17 mouse cellular contexts compared by ENCODE assay signal in the genomic region with DNA sequence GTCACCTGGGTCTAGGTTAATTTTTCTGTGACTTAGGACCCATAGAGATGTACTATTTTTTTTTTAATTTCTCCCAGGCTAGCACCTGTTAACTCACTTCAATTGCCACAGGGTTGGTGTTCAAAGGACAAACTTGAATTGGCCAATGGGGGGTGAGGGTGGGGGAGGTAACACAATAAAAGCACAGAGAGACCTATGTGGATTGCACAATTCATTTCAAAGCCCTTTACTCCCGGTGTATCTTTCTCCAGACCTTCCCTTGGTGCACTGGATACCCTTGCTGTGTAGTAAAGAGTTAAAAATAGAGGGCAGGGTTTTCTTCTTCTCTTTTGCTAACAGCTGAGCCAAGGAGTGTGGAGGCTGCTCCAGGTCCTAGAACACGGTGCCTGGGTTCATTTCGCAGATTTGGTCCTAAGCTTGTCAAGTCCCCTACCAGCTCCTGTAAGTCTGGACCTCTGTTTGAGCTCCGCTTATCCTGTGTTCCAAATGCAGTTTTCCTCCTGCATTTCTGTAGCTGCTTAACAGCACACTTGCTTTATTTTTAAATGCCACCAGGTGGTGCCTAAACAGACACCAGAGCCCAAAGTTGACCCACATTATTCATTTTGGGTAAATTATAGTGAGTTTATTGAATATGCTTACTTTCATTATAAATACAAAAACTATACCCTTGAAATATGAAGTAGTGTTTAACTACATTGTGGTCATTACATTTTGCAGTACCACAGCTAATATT. TPM values are rescaled to one million over a fixed set of nuclear protein-coding genes. Genes with fewer than 3 reads are reported as not detected.
DNase-seq lines count a peak whose midpoint lies in the region; ATAC-seq lines count a peak whose summit lies in the region.
"Had no signal": no experiment of that assay in that cellular context is flagged by ENCODE, and none has a peak within 500 bp of the region (broad histone marks: within the 10 kb centered on the region; RNA-seq: fewer than 3 reads in every experiment).

No protein-coding gene starts in this region.

- H3K9me3 ChIP-seq in liver, embryonic 12.5 days (replicated peaks) = no peaks in the 10 kb centered on the region
- H3K9me3 ChIP-seq in hindbrain, embryonic 11.5 days (ENCODE audit: control insufficient read depth, low read length) = no peaks in the 10 kb centered on the region
- H3K9me3 ChIP-seq: embryonic facial prominence, embryonic 13.5 days; hindbrain, embryonic 10.5 days; limb, embryonic 15.5 days; midbrain, embryonic 10.5 days; stomach, embryonic 15.5 days had no signal

- no peak overlapping the region for H3K4me2 ChIP-seq in liver, embryonic 12.5 days
- H3K4me2 ChIP-seq in hindbrain, embryonic 11.5 days (replicated peaks; ENCODE audit: low read depth, low read length) = no peak overlapping the region
- H3K4me2 ChIP-seq: embryonic facial prominence, embryonic 13.5 days; limb, embryonic 15.5 days; stomach, embryonic 15.5 days had no signal

- peak; percentile 6 for DNase-seq in cerebellum, adult 9-11 months
- no peak for DNase-seq in cerebellum, postnatal 4 days (ENCODE audit: low spot score in 2 of 2)
- peak; percentile 14 for DNase-seq in layer of hippocampus, adult 9-11 months
- no peak for DNase-seq in layer of hippocampus, adult 11-12 months (ENCODE audit: low spot score)
- DNase-seq in ES-CJ7 (ENCODE audit: low read depth, low spot score) = peak; percentile 17
- no peak for DNase-seq in urinary bladder, adult 18-20 months (ENCODE audit: low spot score in 2 of 2)
- no peak for DNase-seq in hindbrain, embryonic 11.5 days (ENCODE audit: low spot score)
- DNase-seq: heart, adult 11 months; right cerebral cortex, postnatal 14 days had no signal

- 56% methylated on average over 4 of the region's 4 CpGs for WGBS in liver, embryonic 12.5 days (ENCODE audit: insufficient replicate concordance)
- WGBS in hindbrain, embryonic 11.5 days = 75% methylated on average over 4 of the region's 4 CpGs

- H3K27me3 ChIP-seq in liver, embryonic 12.5 days (replicated peaks) = no peaks in the 10 kb centered on the region
- no peaks in the 10 kb centered on the region for H3K27me3 ChIP-seq in hindbrain, embryonic 11.5 days (ENCODE audit: control insufficient read depth, insufficient read depth, low read length)
- H3K27me3 ChIP-seq: CH12.LX; embryonic facial prominence, embryonic 13.5 days; limb, embryonic 15.5 days; stomach, embryonic 15.5 days had no signal

- peak; percentile 44; the same call in 1 of the 2 replicates for ATAC-seq in liver, embryonic 12.5 days
- no peak for ATAC-seq in hindbrain, embryonic 11.5 days (ENCODE audit: low FRiP score)
- ATAC-seq: forebrain, embryonic 16.5 days had no signal

- no peak overlapping the region for H3K9ac ChIP-seq in liver, embryonic 12.5 days
- no peak overlapping the region for H3K9ac ChIP-seq in hindbrain, embryonic 11.5 days (ENCODE audit: low read depth, low read length)
- H3K9ac ChIP-seq: embryonic facial prominence, embryonic 13.5 days; limb, embryonic 15.5 days; stomach, embryonic 15.5 days had no signal

- H3K4me3 ChIP-seq in liver, embryonic 12.5 days = no peak overlapping the region
- no peak overlapping the region for H3K4me3 ChIP-seq in hindbrain, embryonic 11.5 days (ENCODE audit: low read depth, low read length)
- H3K4me3 ChIP-seq: embryonic facial prominence, embryonic 13.5 days; hindbrain, embryonic 10.5 days; limb, embryonic 15.5 days; midbrain, embryonic 10.5 days; stomach, embryonic 15.5 days had no signal

- no peaks in the 10 kb centered on the region for H3K36me3 ChIP-seq in liver, embryonic 12.5 days
- H3K36me3 ChIP-seq in hindbrain, embryonic 11.5 days (ENCODE audit: control insufficient read depth, insufficient read depth, low read length) = no peaks in the 10 kb centered on the region
- H3K36me3 ChIP-seq: embryonic facial prominence, embryonic 13.5 days; hindbrain, embryonic 10.5 days; limb, embryonic 15.5 days; midbrain, embryonic 10.5 days; stomach, embryonic 15.5 days had no signal

- H3K27ac ChIP-seq in liver, embryonic 12.5 days = no peak overlapping the region
- H3K27ac ChIP-seq in hindbrain, embryonic 11.5 days (ENCODE audit: low read depth, low read length) = no peak overlapping the region
- H3K27ac ChIP-seq: embryonic facial prominence, embryonic 13.5 days; hindbrain, embryonic 10.5 days; limb, embryonic 15.5 days; midbrain, embryonic 10.5 days; stomach, embryonic 15.5 days had no signal

- H3K4me1 ChIP-seq in liver, embryonic 12.5 days = 0 out of 2 replicates have a peak, but pooled peaks cover 3% of the 10 kb centered on the region
- no peaks in the 10 kb centered on the region for H3K4me1 ChIP-seq in hindbrain, embryonic 11.5 days (replicated peaks; ENCODE audit: control insufficient read depth, insufficient read depth, low read length)
- H3K4me1 ChIP-seq: embryonic facial prominence, embryonic 13.5 days; limb, embryonic 15.5 days; stomach, embryonic 15.5 days had no signal

RNA-seq across cellular contexts. Expression of gene Cers6, which starts 38.9 kb away (rescaled TPM):
- 7.0 and 7.3 TPM in 2 replicates for polyA plus RNA-seq in liver, embryonic 12.5 days (2016; fragmentation: Nextera tagmentation; extraction: Ambion mirVana)
- 62.3 and 77.0 TPM in 2 replicates for polyA plus RNA-seq in hindbrain, embryonic 11.5 days (2014; fragmentation: Nextera tagmentation; extraction: Ambion mirVana)

Comparison
In these comparisons a context has a peak if more than half of its experiments do, and no peak if none do; other contexts are left out.
1. DNase-seq: peak in cerebellum, adult 9-11 months (single experiment), layer of hippocampus, adult 9-11 months (single experiment) and ES-CJ7 (single experiment); none in cerebellum, postnatal 4 days (0 of 2), layer of hippocampus, adult 11-12 months (single experiment), urinary bladder, adult 18-20 months (0 of 2) and hindbrain, embryonic 11.5 days (single experiment).